Mouse (Mus musculus) hematopoietic stem cell, adult 5-6 weeks (primary cell): ENCODE data around the gene Abcf3. TPM values are rescaled to one million over a fixed set of nuclear protein-coding genes. Genes with fewer than 3 reads are reported as not detected.

Experiments used
- ATAC-seq, 2 experiments: fragments of 125-278 bp in 1 of 2; replicated peaks in 1 of 2; 2 replicates each; pipeline ENCODE4 v1.8.0; 2016 to 2017; ENCODE audit warnings: inconsistent platforms in 2 of 2, mild to moderate bottlenecking in 2 of 2, moderate number of reproducible peaks in 2 of 2, low read depth in 1 of 2, moderate TSS enrichment in 1 of 2; ENCODE audit not compliant: low FRiP score in 2 of 2, poor library complexity in 2 of 2, severe bottlenecking in 2 of 2, insufficient read depth in 1 of 2, low TSS enrichment in 1 of 2
- total RNA-seq: library from RNA; stranded (forward); fragments of 172-1452, 232-1000 nt; gene quantifications from 2 replicates; pipeline ENCODE4 v1.2.3, GENCODE M21; 2017

Abcf3 gene
- 33.3 and 49.2 TPM in 2 replicates for total RNA-seq

DNA sequence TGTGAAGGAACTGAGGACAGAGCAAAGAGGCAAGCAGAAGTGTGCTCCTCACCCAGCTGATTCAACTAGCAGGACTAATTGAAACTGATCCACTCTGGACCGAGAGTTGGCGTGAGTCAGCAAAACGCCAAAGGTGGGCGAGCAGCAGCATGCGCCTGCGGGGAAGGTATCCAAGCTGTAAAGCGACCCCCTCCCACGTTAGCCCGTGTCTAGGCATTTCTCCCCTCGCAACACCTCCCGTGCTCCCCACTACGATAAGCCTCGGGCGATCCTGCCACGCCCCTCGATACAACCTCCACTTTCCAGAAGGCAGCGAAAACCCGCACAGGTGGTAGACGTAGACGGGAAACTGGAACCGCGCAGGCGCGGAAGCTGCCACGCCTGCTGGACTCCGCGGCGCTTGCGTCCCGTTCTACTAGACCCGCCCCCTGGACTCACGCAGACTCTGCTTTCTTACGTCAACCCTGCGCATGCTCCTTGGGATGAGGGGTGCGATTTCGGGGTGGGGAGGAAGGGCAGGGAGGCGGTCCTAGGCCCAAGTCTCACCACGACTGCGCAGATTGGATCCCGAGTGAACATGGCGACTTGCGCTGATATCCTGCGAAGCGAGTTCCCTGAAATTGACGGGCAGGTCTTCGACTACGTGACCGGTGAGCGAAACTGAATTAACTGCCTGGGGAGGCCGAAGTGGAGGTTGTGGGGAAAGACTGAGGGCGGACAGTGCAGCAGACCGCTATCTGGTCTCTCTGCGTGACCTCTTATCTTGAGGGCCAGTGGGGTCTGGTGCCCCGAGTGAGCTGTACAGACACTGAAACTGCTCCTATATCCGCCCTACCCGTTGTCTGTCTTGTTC, at the start of gene Abcf3:
Gene Abcf3 (plus strand): TSS at position 482 of the 853 bp plus-strand sequence.
- peak; percentile 98 to 99 for ATAC-seq

DNA sequence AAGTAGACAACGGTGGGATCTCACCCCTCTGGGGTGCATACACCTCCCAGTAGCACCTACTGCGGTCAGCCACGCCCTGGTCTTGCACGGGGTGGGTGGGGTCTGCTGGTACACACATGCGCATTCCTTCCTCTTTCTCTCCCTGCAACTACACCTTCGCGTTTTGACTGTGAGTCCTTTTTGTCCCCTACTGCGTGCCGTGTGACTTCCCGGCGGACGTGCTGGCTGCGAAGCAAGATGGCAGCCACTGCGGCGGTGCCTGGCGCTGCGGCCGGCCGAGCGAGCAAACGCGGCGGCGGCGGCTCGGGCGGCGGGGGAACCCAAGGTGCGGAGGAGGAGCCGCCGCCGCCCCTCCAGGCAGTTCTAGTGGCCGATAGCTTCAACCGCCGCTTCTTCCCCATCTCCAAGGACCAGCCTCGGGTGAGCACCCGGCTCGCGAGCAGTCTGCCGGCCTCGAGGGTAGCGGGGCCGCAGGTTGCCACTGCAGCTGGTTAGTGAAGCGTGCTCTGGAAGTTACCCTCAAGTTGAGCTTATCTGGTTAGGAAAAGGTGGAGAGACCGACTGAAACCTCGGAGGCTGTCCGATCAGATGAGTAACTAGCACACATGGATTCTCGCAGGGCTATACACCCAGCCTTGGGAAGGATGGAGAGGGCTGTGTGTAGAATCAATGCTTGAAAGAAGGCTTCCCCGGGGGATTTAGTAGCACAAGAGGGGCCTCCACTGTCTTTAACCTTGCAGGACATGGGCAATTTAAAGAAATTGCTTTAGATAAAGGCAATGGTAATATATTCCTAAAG, 49.5 kb upstream of the Abcf3 start, which contains the start of gene Eif2b5:
Gene Eif2b5 (plus strand): TSS at position 141 of the 799 bp plus-strand sequence.
- peak; percentile 94 to 95 for ATAC-seq

DNA sequence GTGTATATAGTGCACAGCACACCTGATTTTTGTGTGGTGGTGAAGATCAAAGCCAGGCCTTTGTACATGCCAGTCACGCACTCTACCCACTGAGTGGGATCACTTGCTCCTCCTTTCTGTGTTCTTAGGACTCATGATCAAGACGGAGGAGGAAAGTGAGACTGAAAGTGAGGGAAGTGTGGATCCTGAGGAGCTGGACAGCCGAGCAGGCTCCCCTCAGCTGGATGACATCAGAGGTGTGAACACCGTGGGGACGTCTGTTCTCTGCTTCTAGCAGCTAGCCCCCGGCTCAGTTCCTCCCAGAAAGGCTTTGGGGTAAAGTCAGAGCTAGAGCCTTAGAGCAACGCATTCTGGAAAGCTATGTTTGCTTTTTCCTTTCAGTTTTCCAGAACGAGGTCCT, 42.4 kb upstream of the Abcf3 start:
- no peak for ATAC-seq

DNA sequence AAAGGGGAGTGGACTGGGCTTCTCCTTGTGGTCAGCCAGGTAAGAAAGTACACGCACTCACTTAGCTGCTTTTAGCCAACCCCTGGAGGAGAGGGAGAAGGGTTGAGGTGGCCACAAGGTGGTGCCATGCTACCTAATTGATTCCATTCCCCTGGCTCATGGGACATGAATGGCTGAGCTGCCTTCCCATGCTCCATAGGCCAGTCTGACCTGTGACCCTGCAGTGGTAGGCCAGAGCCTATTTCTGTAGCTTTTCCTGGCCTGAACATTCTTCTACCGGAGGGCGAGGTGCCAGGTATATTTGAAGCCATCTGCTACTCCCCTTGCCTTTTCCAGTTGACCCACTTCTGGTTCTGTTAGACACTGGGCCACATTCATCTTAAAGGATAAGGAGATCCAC, 39.0 kb upstream of the Abcf3 start:
- peak in 1 of 2 experiments; percentile 60; a peak in 1 of 4 replicates for ATAC-seq

DNA sequence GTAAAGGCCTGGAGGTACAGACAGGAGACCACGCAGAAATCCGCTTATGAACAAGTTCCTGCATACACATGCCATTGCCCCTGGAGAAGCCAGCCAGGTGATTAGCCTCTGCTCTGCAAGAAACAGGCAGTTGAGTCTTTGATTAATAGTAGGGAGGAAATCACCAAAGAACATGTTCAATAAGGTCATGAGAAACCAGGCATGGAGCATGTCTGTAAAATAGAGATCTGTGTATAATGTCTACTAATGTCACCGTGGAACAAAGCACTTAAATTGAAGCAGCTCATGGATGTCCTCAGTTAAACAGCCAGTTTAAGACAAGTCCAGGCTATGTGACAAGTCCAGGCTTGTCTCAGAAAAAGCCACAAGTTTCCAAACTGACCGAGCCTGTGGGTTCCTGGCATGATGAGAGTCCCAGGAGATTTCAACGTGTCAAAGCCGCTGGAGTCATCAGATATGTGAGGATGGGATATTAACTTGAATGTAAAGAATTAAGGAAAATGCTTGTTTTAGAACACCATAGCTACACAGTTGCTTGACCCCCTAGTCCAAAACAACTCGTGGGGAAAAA, 37.0 kb upstream of the Abcf3 start:
- no peak for ATAC-seq

DNA sequence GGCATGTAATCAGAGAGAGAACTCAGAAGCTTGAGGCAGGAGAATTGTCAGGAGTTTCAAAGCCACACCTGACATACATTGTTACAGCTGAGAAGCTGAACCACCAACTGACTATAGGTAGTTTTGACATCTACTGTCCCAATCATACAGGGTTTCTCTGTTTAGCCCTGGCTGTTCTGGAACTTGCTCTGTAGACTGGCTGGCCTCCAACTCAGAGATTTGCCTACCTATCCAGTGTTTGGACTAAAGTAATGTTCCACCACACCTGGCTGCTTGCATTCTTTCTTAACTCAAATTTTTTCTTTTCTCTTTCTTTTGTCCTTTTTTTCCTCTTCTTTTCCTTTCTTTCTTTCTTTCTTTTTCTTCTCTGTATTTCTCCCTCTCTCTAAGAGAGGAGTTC, 32.3 kb upstream of the Abcf3 start:
- ATAC-seq, result no peak

DNA sequence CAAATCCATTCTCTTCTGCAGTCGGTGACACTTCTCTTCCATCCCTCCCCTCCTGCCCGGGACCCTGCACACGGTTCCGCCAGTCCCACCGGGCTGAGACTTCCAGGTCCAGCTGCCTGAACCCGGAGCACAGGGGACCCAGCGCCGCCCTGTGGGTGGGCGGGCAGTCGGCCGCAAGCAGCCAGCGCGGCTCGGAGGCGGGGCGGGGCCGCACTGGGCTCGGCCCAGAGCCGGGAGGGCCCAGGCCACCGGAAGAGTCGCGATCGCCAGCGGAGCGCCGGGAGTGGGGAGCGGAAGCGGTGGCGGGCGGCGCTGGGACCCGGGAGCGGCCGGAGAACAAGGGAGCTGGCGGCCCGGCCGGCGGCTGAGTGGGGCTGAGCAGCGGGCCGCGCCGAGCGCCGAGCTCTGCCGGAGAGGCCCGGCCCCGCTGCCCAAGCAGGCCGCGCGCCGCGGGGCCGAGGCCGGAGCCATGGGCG, 31.6 kb upstream of the Abcf3 start, which contains the start of gene Dvl3:
Gene Dvl3 (plus strand): TSS at position 257 of the 476 bp plus-strand sequence.
- peak; percentile 77 to 91 for ATAC-seq

DNA sequence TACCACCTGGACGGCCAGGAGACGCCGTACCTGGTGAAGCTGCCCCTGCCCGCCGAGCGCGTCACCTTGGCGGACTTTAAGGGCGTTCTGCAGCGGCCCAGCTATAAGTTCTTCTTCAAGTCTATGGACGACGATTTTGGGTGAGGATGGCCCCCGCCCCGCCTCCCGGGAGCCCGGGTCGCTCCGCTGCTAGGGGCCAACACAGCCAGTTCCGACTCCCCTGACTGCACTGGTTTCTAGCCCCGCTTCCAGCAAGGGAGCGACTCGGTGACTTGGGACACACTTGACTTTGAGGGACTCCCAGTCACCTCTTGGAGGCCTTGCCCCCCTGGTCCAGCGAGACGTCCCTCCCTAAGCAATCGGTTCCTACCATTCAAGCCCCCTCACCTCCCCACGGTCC, 31.2 kb upstream of the Abcf3 start:
- ATAC-seq, result peak; percentile 25 to 50; a peak in 2 of 4 replicates

DNA sequence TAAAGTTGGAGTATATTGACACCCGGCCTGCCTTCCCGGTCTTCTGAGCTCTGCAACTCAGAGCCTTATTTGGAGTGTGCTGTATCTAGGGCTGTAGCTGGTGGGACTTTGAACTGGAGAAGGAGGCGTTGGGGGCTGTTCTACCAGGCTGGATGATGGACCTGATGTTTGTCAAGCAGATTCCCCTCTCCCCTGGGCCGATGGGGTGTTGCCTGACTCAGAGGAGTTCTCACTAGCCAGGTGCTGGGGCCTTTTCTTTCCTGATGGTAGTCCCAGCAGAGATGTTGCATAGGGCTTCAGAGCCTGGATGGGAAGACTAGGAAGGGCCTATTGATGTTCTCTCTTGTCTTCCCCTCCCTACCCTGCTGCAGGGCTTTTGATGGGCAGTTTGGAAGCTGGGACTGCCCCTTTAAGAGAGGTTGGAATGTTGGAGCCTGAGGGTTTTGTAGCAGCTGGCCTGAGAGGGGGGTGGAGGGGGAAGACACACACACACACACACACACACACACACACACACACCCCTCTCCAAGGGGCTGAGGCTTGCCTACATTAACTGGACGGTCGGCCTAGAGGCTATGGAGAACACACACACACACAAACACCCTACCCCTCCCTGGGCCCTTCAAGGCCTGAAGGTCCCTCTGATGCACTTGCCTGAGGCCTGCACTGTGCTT, 30.5 kb upstream of the Abcf3 start:
- peak; percentile 6; a peak in 1 of 4 replicates for ATAC-seq

DNA sequence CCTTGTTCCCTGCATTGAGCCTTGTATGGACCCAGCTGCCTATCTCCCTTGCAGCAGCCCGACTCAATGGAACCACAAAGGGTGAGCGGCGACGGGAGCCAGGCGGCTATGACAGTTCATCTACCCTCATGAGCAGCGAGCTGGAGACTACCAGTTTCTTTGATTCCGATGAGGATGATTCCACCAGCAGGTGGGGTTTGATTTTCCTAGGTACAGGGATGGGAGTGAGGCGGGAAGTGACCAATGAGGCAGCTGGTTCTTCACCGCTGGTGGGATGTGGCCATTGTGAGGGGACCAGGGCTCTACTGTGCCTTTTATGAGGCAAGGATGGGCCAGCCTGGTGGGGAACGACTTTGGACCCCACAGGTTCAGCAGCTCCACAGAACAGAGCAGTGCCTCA, 24.5 kb upstream of the Abcf3 start:
- no peak for ATAC-seq

DNA sequence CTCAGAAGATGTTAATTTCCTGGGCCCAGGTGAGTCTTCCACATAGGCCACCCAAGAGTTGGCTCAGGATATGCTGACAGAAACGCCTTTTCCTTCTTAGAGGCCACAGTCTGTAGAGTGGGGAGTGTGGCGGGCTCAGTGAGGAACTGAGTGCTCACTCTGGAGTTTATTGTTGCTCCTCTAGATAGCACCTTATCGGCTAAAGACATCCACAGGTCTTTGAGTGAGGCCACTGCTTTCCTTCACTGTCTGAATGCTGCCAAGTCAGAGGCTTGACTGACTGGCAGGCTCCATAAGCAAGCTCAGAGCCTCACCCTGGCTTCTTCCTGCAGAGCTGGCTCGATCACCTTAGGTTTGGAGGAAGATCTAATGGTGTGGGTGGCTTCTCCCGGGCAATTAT, 19.6 kb upstream of the Abcf3 start:
- ATAC-seq, result no peak

DNA sequence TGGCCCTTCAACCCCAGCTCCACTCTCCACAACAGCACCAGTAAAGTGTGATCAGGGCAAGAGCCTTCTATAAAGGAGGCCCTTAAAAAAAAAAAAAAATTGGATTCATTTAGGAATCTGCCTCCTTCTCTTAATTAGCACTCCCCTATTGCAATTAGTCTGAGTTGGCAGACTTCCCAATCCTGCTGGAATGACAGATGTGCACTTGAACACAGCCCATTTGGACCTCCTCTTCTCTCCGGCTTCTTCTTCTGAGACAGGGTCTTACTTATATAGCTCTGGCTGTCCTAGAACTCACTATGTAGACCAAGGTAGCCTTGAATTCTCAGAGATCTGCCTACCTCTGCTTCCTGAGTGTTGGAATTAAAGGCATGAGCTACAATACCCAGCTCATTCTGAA, 19.0 kb upstream of the Abcf3 start:
- no peak for ATAC-seq

DNA sequence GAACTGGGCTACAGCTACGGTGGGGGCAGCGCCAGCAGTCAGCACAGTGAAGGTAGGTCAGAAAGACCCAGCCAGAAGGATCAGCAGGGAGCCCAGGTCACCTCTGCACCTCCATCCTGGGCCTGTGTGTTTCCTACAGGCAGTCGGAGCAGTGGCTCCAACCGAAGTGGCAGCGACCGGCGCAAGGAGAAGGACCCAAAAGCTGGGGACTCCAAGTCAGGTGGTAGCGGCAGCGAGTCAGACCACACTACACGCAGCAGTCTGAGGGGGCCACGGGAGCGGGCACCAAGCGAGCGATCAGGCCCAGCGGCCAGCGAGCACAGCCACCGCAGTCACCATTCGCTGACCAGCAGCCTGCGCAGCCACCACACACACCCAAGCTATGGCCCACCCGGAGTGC, 17.4 kb upstream of the Abcf3 start:
- ATAC-seq, result no peak

DNA sequence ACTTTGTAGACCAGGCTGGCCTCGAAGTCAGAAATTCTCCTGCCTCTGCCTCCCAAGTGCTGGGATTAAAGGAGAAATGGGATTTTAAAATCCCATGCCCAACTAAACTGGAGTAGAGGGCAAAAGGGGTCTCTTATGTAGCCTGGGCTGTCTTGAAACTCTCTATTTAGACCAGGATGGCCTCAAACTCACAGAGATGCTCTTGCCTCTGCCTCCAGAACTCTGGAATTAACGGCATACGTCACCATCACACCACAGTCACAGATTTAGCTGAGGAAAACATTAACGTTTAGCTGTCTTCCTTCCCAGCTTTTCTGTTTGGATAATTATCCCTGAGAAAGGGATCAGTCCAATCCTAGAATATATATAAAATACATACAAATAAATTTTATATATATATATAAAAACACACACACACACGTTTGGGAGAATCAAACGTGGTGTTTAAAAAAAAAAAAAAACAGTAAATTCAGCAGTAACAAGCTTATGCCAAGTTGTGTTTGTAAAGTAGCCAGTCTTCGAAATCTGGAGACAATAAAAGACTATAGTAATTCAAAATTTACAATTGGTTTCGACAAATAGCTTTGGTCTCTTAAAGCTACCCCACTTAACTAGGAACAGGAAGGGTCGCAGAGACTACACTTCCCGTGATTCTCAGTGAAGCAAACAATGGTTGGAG, 13.6 kb upstream of the Abcf3 start:
- ATAC-seq, result no peak

DNA sequence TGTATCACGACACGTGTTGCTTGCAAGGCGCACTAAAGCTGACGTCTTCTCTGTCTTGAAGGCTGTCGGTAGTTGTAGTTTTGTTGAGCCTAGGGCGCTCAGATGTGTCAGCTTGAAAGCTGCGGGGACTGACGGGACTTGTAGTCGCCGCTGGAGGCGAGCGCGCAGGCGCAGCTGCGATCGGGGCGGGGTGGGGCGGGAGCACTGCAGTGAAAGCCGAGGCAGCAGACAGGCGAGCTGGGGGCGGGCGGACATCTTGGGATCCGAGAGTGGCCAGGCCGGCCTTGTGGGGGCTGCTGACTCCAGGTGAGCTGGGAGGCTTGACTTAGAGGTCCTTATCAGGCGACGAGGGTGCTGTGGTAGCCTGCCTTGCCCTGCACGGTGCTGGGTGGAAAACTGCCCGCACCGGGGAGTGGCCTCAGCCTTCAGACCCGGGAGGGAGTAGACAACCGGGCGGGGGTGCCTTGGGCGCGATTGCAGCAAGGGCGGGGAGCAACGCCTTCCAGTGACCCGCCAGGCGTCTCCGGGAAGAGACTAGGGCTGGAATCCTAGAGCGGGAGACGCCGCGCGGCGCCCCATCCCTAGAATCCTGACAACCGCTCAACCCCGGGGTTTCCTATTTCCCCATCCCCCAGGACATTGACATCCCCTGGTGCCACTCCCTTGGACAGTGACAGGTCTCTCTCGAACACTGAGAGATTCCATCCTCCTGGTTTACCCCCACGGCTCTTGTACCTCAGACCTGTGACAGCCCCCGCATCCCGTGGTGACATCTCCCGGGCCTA, 12.9 kb upstream of the Abcf3 start, which contains the start of gene Ap2m1:
Gene Ap2m1 (plus strand): TSS at position 183 of the 785 bp plus-strand sequence.
- ATAC-seq, result peak; percentile 99

DNA sequence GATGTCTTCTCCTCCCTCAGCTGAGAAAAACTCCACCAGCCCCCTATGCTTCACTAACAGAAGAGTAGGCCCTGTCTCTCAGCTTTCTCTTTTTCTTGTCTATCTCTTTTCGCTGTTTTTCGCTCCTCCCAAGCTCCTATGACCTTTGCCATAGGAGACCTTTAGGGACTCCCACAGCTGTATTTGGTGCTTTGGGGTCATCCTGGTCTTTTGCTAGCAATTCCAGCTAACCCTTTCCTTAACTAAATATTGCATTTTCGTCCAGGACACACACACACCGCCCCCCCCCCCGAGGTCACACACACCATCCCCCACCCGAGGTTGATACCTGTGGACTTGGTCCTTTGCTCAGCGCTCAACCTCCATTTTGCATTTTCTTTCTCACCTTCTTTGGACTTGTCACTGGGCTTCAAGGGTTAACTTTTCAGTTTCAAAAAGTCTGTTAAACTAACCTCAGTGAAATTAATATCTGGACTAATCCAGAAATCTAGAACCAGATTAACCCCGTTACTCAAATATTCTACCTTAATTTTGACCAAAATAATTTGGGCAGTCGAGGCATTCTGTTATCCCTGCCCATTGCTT, 12.2 kb upstream of the Abcf3 start:
- no peak for ATAC-seq
